Mouse (Mus musculus): ENCODE measurements at regions not wholly inside any gene's neighbourhood (a gene's known extent, or its start where the extent isn't known, plus 50 kb on each side); places are given as distances from the start of the nearest gene placed in this dataset.

GRCm38 (mm10) chr6:31166347-31166746 is 207.5 kb upstream of the Klf14 start:
- TF ChIP-seq CTCF (IDR thresholded peaks at IDR 0.05; ENCODE audit: borderline replicate concordance, insufficient read depth, low read length) (no peak), POLR2A (IDR thresholded peaks at IDR 0.05; ENCODE audit: low read depth, low read length) (no peak)
